Mouse (Mus musculus) hindbrain, embryonic 13.5 days (tissue): Measurements from ENCODE around the gene Zdhhc9. TPM values are rescaled to one million over a fixed set of nuclear protein-coding genes. Genes with fewer than 3 reads are reported as not detected.

ENCODE experiments used
- ATAC-seq: fragments of 200-750 bp; cut with Nextera tagmentation; 2 replicates; pipeline ENCODE4 v1.8.0; 2017; ENCODE audit warnings: moderate TSS enrichment; ENCODE audit not compliant: low FRiP score
- H3K27ac ChIP-seq: fragments of 300-500 bp; sonication (generic); 2 replicates; pipeline ENCODE4 v1.5.1; 2015; ENCODE audit warnings: inconsistent platforms, mild to moderate bottlenecking, moderate library complexity
- H3K27me3 ChIP-seq: fragments of 300-500 bp; sonication (generic); 2 replicates; pipeline ENCODE4 v1.6.1; 2015; ENCODE audit warnings: mild to moderate bottlenecking, inconsistent platforms
- H3K36me3 ChIP-seq: fragments of 300-500 bp; sonication (generic); 2 replicates; pipeline ENCODE4 v1.6.1; 2015; ENCODE audit warnings: mild to moderate bottlenecking, inconsistent platforms
- H3K4me1 ChIP-seq: fragments of 300-500 bp; sonication (generic); replicated peaks from 2 replicates; pipeline ENCODE4 v1.6.1; 2015; ENCODE audit warnings: inconsistent platforms
- H3K4me2 ChIP-seq: fragments of 300-500 bp; sonication (generic); 2 replicates; pipeline ENCODE4 v1.6.1; 2015; ENCODE audit warnings: inconsistent platforms, mild to moderate bottlenecking, moderate library complexity
- H3K4me3 ChIP-seq: fragments of 300-500 bp; sonication (generic); 2 replicates; pipeline ENCODE4 v1.5.1; 2015; ENCODE audit warnings: mild to moderate bottlenecking, inconsistent platforms
- H3K9ac ChIP-seq: fragments of 300-500 bp; sonication (generic); 2 replicates; pipeline ENCODE4 v1.6.1; 2015; ENCODE audit warnings: mild to moderate bottlenecking, inconsistent platforms
- H3K9me3 ChIP-seq: fragments of 300-500 bp; sonication (generic); 2 replicates; pipeline ENCODE4 v1.6.1; 2016; ENCODE audit warnings: inconsistent platforms
- WGBS: fragments of 180-500 bp; shearing (Covaris S2); methylation state at CpG from one replicate; pipeline ENCODE4 v1.1.7; 2015; 5-methylcytosine and 5-hydroxymethylcytosine counted together
- polyA plus RNA-seq: library from polyadenylated mRNA; unstranded; fragments of >200 nt; fragmentation: Nextera tagmentation; extraction: Ambion mirVana; gene quantifications from 2 replicates; pipeline ENCODE4 v1.2.1, GENCODE M21; 2015

Gene Zdhhc9
- polyA plus RNA-seq, 1 experiment from 2014 or later, result 9.6 TPM

- WGBS, result 91% methylated on average over 11 of the region's 11 CpGs
- Histone ChIP-seq H3K4me1 (no peaks in the 10 kb centered on the region), H3K4me2 (no peak overlapping the region), H3K9ac (no peak overlapping the region), H3K27me3 (no peaks in the 10 kb centered on the region), H3K36me3 (no peaks in the 10 kb centered on the region), H3K4me3 (no peak overlapping the region), H3K27ac (no peak overlapping the region), H3K9me3 (no peaks in the 10 kb centered on the region)
- ATAC-seq, result no peak
Observed at GRCm38 (mm10) chrX:48158229-48158919, 50.3 kb downstream of the Zdhhc9 start.

GRCm38 (mm10) chrX:48157396-48157795 is 51.3 kb downstream of the Zdhhc9 start:
- 89% methylated on average over 8 of the region's 8 CpGs for WGBS
- Histone ChIP-seq H3K27ac (no peak overlapping the region), H3K36me3 (no peaks in the 10 kb centered on the region), H3K4me3 (no peak overlapping the region), H3K27me3 (no peaks in the 10 kb centered on the region), H3K9me3 (no peaks in the 10 kb centered on the region), H3K4me1 (no peaks in the 10 kb centered on the region), H3K4me2 (no peak overlapping the region), H3K9ac (no peak overlapping the region)
- no peak for ATAC-seq

- 91% methylated on average over 6 of the region's 6 CpGs for WGBS
Observed at GRCm38 (mm10) chrX:48155489-48155888, 53.2 kb downstream of the Zdhhc9 start.

GRCm38 (mm10) chrX:48153949-48154348 is 54.7 kb downstream of the Zdhhc9 start:
- ATAC-seq, result no peak
- no peak overlapping the region for H3K4me3 ChIP-seq
- H3K4me1 ChIP-seq, result no peaks in the 10 kb centered on the region
- no peak overlapping the region for H3K9ac ChIP-seq
- no peaks in the 10 kb centered on the region for H3K36me3 ChIP-seq
- no peaks in the 10 kb centered on the region for H3K9me3 ChIP-seq
- no peak overlapping the region for H3K27ac ChIP-seq
- H3K4me2 ChIP-seq, result no peak overlapping the region
- WGBS, result 69% methylated on average over 2 of the region's 2 CpGs
- no peaks in the 10 kb centered on the region for H3K27me3 ChIP-seq

More at GRCm38 (mm10) chrX:48155489-48155888, 53.2 kb downstream of the Zdhhc9 start:
- Histone ChIP-seq H3K4me3 (no peak overlapping the region), H3K36me3 (no peaks in the 10 kb centered on the region), H3K27me3 (no peaks in the 10 kb centered on the region), H3K4me2 (no peak overlapping the region), H3K4me1 (no peaks in the 10 kb centered on the region), H3K27ac (no peak overlapping the region), H3K9ac (no peak overlapping the region), H3K9me3 (no peaks in the 10 kb centered on the region)
- no peak for ATAC-seq

GRCm38 (mm10) chrX:48153414-48153813 is 55.3 kb downstream of the Zdhhc9 start:
- WGBS, result 87% methylated on average over 2 of the region's 2 CpGs
- no peaks in the 10 kb centered on the region for H3K4me1 ChIP-seq
- H3K36me3 ChIP-seq, result no peaks in the 10 kb centered on the region
- ATAC-seq, result no peak
- no peak overlapping the region for H3K4me2 ChIP-seq
- no peak overlapping the region for H3K4me3 ChIP-seq
- no peak overlapping the region for H3K9ac ChIP-seq
- H3K27ac ChIP-seq, result no peak overlapping the region
- no peaks in the 10 kb centered on the region for H3K27me3 ChIP-seq
- no peaks in the 10 kb centered on the region for H3K9me3 ChIP-seq

GRCm38 (mm10) chrX:48152106-48152505 is 56.6 kb downstream of the Zdhhc9 start:
- H3K27ac ChIP-seq, result no peak overlapping the region
- 76% methylated on average over 7 of the region's 7 CpGs for WGBS
- no peak overlapping the region for H3K4me3 ChIP-seq
- no peaks in the 10 kb centered on the region for H3K9me3 ChIP-seq
- no peaks in the 10 kb centered on the region for H3K27me3 ChIP-seq
- H3K4me1 ChIP-seq, result no peaks in the 10 kb centered on the region
- H3K9ac ChIP-seq, result no peak overlapping the region
- H3K4me2 ChIP-seq, result no peak overlapping the region
- ATAC-seq, result no peak
- no peaks in the 10 kb centered on the region for H3K36me3 ChIP-seq

GRCm38 (mm10) chrX:48147741-48148186 is 60.9 kb downstream of the Zdhhc9 start:
- Histone ChIP-seq H3K4me1 (no peaks in the 10 kb centered on the region), H3K4me3 (no peak overlapping the region), H3K9ac (no peak overlapping the region), H3K36me3 (no peaks in the 10 kb centered on the region), H3K9me3 (no peaks in the 10 kb centered on the region), H3K27me3 (no peaks in the 10 kb centered on the region), H3K27ac (no peak overlapping the region), H3K4me2 (no peak overlapping the region)
- 85% methylated on average over 7 of the region's 7 CpGs for WGBS
- no peak for ATAC-seq

GRCm38 (mm10) chrX:48147226-48147625 is 61.5 kb downstream of the Zdhhc9 start:
- ATAC-seq, result no peak
- no peaks in the 10 kb centered on the region for H3K36me3 ChIP-seq
- H3K4me3 ChIP-seq, result no peak overlapping the region

GRCm38 (mm10) chrX:48146262-48146661 is 62.4 kb downstream of the Zdhhc9 start, which contains the start of gene Sash3:
Sash3 (plus strand) TSS chrX:48146436.
- WGBS, result 96% methylated on average over 4 of the region's 4 CpGs
- H3K4me2 ChIP-seq, result no peak within 1 kb of the TSS
- H3K36me3 ChIP-seq, result no peaks in the 10 kb centered on the region
- H3K9me3 ChIP-seq, result no peaks in the 10 kb centered on the region
- ATAC-seq, result no peak
- H3K4me1 ChIP-seq, result no peaks in the 10 kb centered on the region
- no peak within 1 kb of the TSS for H3K4me3 ChIP-seq
- H3K9ac ChIP-seq, result no peak within 1 kb of the TSS
- no peaks in the 10 kb centered on the region for H3K27me3 ChIP-seq
- no peak within 1 kb of the TSS for H3K27ac ChIP-seq

More at GRCm38 (mm10) chrX:48147226-48147625, 61.5 kb downstream of the Zdhhc9 start:
- H3K9ac ChIP-seq, result no peak overlapping the region
- H3K9me3 ChIP-seq, result no peaks in the 10 kb centered on the region
- 73% methylated on average over 2 of the region's 2 CpGs for WGBS
- no peak overlapping the region for H3K4me2 ChIP-seq
- H3K27ac ChIP-seq, result no peak overlapping the region
- no peaks in the 10 kb centered on the region for H3K4me1 ChIP-seq
- H3K27me3 ChIP-seq, result no peaks in the 10 kb centered on the region

- no peak overlapping the region for H3K9ac ChIP-seq
- H3K4me1 ChIP-seq, result peaks cover 9% of the 10 kb centered on the region; the same call in 1 of the 2 replicates
- H3K9me3 ChIP-seq, result no peaks in the 10 kb centered on the region
- no peak overlapping the region for H3K4me3 ChIP-seq
- no peak overlapping the region for H3K27ac ChIP-seq
- H3K4me2 ChIP-seq, result no peak overlapping the region
- H3K27me3 ChIP-seq, result no peaks in the 10 kb centered on the region
- H3K36me3 ChIP-seq, result no peaks in the 10 kb centered on the region
- ATAC-seq, result no peak
- 62% methylated on average over 25 of the region's 26 CpGs for WGBS
Observed at GRCm38 (mm10) chrX:48143415-48144335, 65.0 kb downstream of the Zdhhc9 start.

- Histone ChIP-seq H3K9ac (no peak overlapping the region), H3K27ac (no peak overlapping the region), H3K4me2 (no peak overlapping the region), H3K4me1 (peaks cover 9% of the 10 kb centered on the region; the same call in 1 of the 2 replicates), H3K27me3 (no peaks in the 10 kb centered on the region), H3K9me3 (no peaks in the 10 kb centered on the region), H3K4me3 (no peak overlapping the region), H3K36me3 (no peaks in the 10 kb centered on the region)
- ATAC-seq, result no peak
- WGBS, result 79% methylated on average over 6 of the region's 6 CpGs
Observed at GRCm38 (mm10) chrX:48141481-48141880, 67.2 kb downstream of the Zdhhc9 start.

- Histone ChIP-seq H3K27me3 (no peaks in the 10 kb centered on the region), H3K4me2 (no peak overlapping the region), H3K27ac (no peak overlapping the region), H3K4me1 (peaks cover 9% of the 10 kb centered on the region; the same call in 1 of the 2 replicates), H3K4me3 (no peak overlapping the region), H3K9me3 (no peaks in the 10 kb centered on the region), H3K36me3 (no peaks in the 10 kb centered on the region), H3K9ac (no peak overlapping the region)
- no peak for ATAC-seq
- WGBS, result 70% methylated on average over 3 of the region's 3 CpGs
Observed at GRCm38 (mm10) chrX:48140286-48140877, 68.3 kb downstream of the Zdhhc9 start.
